Mouse (Mus musculus) intestine, embryonic 15.5 days (tissue): ENCODE measurements around the gene D17H6S53E. TPM values are rescaled to one million over a fixed set of nuclear protein-coding genes. Genes with fewer than 3 reads are reported as not detected.

ENCODE experiments used
- ATAC-seq: fragments of 200-750 bp; cut with Nextera tagmentation; 2 replicates; pipeline ENCODE4 v1.8.0; 2017; ENCODE audit warnings: moderate TSS enrichment, moderate library complexity
- H3K27ac ChIP-seq: fragments of 300-500 bp; sonication (generic); 2 replicates; pipeline ENCODE4 v1.5.1; 2015; ENCODE audit warnings: mild to moderate bottlenecking, inconsistent platforms
- H3K27me3 ChIP-seq: fragments of 300-500 bp; sonication (generic); replicated peaks from 2 replicates; pipeline ENCODE4 v1.6.1; 2015; ENCODE audit warnings: inconsistent platforms
- H3K36me3 ChIP-seq: fragments of 300-500 bp; sonication (generic); 2 replicates; pipeline ENCODE4 v1.6.1; 2015; ENCODE audit warnings: inconsistent platforms
- H3K4me1 ChIP-seq: fragments of 300-500 bp; sonication (generic); replicated peaks from 2 replicates; pipeline ENCODE4 v1.6.1; 2015; ENCODE audit warnings: inconsistent platforms
- H3K4me2 ChIP-seq: fragments of 300-500 bp; sonication (generic); replicated peaks from 2 replicates; pipeline ENCODE4 v1.6.1; 2015; ENCODE audit warnings: mild to moderate bottlenecking, inconsistent platforms
- H3K4me3 ChIP-seq: fragments of 300-500 bp; sonication (generic); replicated peaks from 2 replicates; pipeline ENCODE4 v1.5.1; 2015; ENCODE audit warnings: inconsistent platforms
- H3K9ac ChIP-seq: fragments of 300-500 bp; sonication (generic); 2 replicates; pipeline ENCODE4 v1.6.1; 2015; ENCODE audit warnings: inconsistent platforms
- H3K9me3 ChIP-seq: fragments of 300-500 bp; sonication (generic); 2 replicates; pipeline ENCODE4 v1.6.1; 2016; ENCODE audit warnings: inconsistent platforms
- WGBS: fragments of 180-500 bp; shearing (Covaris S2); methylation state at CpG from one replicate; pipeline ENCODE4 v1.1.7; 2015; 5-methylcytosine and 5-hydroxymethylcytosine counted together
- polyA plus RNA-seq: library from polyadenylated mRNA; unstranded; fragments of >200 nt; fragmentation: Nextera tagmentation; extraction: Ambion mirVana; gene quantifications from 2 replicates; pipeline ENCODE4 v1.2.1, GENCODE M21; 2015

D17H6S53E gene
- polyA plus RNA-seq, 1 experiment from 2014 or later = 13.6 TPM

DNA sequence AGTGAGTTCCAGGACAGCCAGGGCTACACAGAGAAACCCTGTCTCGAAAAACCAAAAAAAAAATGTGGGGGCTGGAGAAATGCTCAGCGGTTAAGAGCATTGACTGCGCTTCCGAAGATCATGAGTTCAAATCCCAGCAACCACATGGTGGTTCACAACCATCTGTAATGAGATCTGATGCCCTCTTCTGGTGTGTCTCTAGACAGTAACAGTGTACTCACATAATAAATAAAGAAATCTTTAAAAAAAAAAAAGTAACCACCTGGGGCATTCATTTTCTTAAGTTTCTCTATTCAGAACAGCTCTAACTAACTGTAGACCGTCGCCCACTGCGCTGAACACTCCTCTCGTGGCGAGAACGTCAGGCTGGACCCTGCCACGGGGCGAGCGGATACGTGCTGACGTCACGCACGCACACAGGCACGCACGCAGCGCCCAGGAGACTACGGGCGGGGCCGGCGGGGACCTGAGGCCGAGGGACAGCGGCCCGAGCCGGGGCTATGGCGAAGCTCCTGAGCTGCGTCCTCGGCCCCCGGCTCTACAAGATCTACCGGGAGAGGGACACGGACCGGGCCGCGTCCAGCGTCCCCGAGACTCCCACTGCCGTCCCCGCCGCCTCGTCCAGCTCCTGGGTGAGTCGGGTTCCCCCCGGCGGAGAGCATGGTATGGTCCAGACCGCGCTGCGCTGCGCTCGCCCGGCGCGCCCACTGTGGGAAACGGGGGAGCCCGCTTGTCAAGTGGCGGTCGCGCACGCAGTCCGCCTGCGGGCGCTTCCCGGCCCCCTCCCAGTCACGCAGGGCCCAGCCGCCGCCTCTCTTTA is 37.1 kb upstream of the D17H6S53E start, which contains the start of gene Abhd16a:
Gene Abhd16a (plus strand): TSS at position 439 of the 820 bp plus-strand sequence.
- peaks cover 11% of the 10 kb centered on the region for H3K36me3 ChIP-seq
- ATAC-seq = peak; percentile 99
- H3K9ac ChIP-seq = peak within 1 kb of the TSS; percentile 88
- peaks cover 12% of the 10 kb centered on the region for H3K4me1 ChIP-seq
- H3K4me3 ChIP-seq = peak within 1 kb of the TSS; percentile 70
- H3K4me2 ChIP-seq = peak within 1 kb of the TSS; percentile 66
- H3K9me3 ChIP-seq = no peaks in the 10 kb centered on the region
- WGBS = 3% methylated on average over 63 of the region's 67 CpGs
- H3K27ac ChIP-seq = peak within 1 kb of the TSS; percentile 97
- no peaks in the 10 kb centered on the region for H3K27me3 ChIP-seq

GRCm38 (mm10) chr17:35090166-35090932 is 35.8 kb upstream of the D17H6S53E start:
- 69% methylated on average over 8 of the region's 8 CpGs for WGBS
- H3K27me3 ChIP-seq = no peaks in the 10 kb centered on the region
- ATAC-seq = no peak

DNA sequence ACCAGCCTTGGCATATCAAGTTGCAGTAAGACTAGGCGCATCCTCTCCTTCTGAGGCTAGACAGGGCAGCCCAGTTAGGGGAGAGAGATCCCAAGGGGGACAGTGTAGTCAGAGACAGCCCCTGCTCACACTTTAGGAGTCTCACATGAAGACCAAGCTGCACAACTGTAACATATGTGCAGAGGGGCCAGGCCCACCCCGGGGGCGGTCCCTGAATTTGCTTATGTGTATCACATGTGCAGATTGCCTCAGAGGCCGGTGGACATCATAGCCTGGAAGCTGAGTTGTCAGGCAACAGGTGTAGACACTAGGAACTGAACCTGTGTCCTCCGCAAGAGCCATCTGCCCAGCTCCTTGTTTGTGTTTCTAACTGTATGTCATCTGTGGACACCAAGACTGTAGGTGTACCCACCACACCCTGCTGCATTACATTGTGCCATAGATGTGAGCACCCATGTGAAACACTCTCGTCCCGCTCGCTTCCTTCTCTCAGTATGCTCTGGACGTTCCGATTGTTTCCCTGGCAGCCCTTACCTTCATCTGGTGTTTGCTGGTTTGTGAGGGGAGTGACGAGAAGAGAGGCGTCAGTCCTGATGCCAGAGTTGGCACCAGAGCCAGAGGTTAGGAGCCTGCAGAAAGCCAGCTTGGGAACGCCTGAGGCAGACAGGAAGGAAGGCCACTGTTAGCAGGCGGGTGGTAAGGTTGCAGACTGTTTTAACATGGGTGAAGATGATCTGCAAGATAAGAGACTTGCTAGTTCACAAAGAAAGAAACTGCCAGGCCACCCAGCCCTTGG is 33.6 kb upstream of the D17H6S53E start:
- Histone ChIP-seq H3K9me3 (no peaks in the 10 kb centered on the region), H3K27ac (no peak overlapping the region), H3K9ac (no peak overlapping the region), H3K4me2 (no peak overlapping the region), H3K4me3 (no peak overlapping the region), H3K4me1 (peaks cover 16% of the 10 kb centered on the region), H3K27me3 (no peaks in the 10 kb centered on the region), H3K36me3 (peaks cover 27% of the 10 kb centered on the region)
- WGBS = 88% methylated on average over 14 of the region's 14 CpGs
- ATAC-seq = no peak

More at GRCm38 (mm10) chr17:35090166-35090932, 35.8 kb upstream of the D17H6S53E start:
- peak overlapping the region; percentile 66 for H3K4me2 ChIP-seq
- H3K27ac ChIP-seq = no peak overlapping the region
- H3K4me3 ChIP-seq = peak overlapping the region; percentile 70
- peak overlapping the region; percentile 88 for H3K9ac ChIP-seq
- H3K9me3 ChIP-seq = no peaks in the 10 kb centered on the region
- H3K36me3 ChIP-seq = peaks cover 11% of the 10 kb centered on the region
- peaks cover 16% of the 10 kb centered on the region for H3K4me1 ChIP-seq

- 83% methylated on average over 15 of the region's 15 CpGs for WGBS
- H3K9ac ChIP-seq = no peak overlapping the region; the same call in 1 of the 2 replicates
- no peaks in the 10 kb centered on the region for H3K9me3 ChIP-seq
- no peak overlapping the region for H3K4me2 ChIP-seq
- H3K4me3 ChIP-seq = no peak overlapping the region
- peaks cover 42% of the 10 kb centered on the region for H3K36me3 ChIP-seq
- no peak overlapping the region for H3K27ac ChIP-seq
- H3K27me3 ChIP-seq = no peaks in the 10 kb centered on the region
- ATAC-seq = no peak
- H3K4me1 ChIP-seq = peaks cover 22% of the 10 kb centered on the region
Observed at GRCm38 (mm10) chr17:35094475-35095365, 31.5 kb upstream of the D17H6S53E start.

DNA sequence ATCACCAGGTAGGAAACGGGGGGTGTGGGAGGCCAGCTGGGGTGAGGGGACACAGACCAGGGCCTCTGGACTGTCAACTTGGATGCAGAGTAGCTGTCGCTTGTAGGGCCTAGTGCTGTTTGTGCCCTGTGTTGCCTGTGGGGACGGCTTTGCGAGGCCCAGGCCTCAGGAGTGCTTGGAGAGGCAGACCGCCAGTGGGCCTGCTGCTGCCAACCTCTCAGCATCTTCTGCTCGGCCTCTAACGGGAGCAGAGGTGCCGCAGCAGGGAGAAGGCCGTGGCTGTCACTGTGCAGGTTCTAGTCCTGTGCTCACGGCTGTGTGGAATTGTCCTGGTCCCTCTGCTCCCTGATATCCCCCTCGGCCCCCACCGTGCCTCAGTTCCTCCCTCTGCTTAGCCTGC is 29.6 kb upstream of the D17H6S53E start:
- H3K4me3 ChIP-seq = no peak overlapping the region
- no peak overlapping the region for H3K9ac ChIP-seq

DNA sequence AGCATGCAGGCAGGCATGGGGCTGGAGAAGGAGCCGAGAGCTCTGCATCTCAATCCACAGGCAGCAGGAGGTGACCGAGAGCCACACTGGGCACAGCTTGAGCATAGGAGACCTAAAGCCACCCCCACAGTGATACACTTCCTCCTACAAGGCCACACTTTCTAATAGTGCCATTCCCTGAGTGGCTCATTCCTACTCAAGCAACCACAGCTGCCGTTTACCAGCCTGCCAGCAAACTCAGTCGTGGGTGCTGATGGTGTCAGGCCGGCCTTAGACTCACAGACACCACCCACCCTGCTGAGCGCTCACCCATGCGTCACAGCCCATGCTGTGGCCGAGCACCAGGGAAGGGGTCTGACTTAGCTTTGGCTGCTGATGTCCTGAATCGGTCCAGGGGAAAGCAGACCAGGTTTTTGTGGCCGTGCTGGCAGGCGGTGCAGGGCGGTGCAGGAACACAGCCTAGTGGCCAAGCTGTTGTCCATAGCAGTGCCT is 29.0 kb upstream of the D17H6S53E start:
- H3K9me3 ChIP-seq = no peaks in the 10 kb centered on the region
- no peak overlapping the region for H3K4me2 ChIP-seq
- WGBS = 92% methylated on average over 12 of the region's 12 CpGs
- no peak for ATAC-seq
- peaks cover 55% of the 10 kb centered on the region for H3K36me3 ChIP-seq
- no peak overlapping the region for H3K27ac ChIP-seq
- peaks cover 23% of the 10 kb centered on the region for H3K4me1 ChIP-seq
- H3K4me3 ChIP-seq = no peak overlapping the region
- no peaks in the 10 kb centered on the region for H3K27me3 ChIP-seq
- no peak overlapping the region for H3K9ac ChIP-seq

More for the DNA sequence above, 29.6 kb upstream of the D17H6S53E start:
- Histone ChIP-seq H3K27me3 (no peaks in the 10 kb centered on the region), H3K27ac (no peak overlapping the region), H3K36me3 (peaks cover 50% of the 10 kb centered on the region), H3K9me3 (no peaks in the 10 kb centered on the region), H3K4me2 (no peak overlapping the region), H3K4me1 (peaks cover 17% of the 10 kb centered on the region)
- ATAC-seq = no peak
- WGBS = 85% methylated on average over 12 of the region's 12 CpGs

GRCm38 (mm10) chr17:35100196-35100765 is 25.9 kb upstream of the D17H6S53E start:
- Histone ChIP-seq H3K9me3 (no peaks in the 10 kb centered on the region), H3K36me3 (peaks cover 51% of the 10 kb centered on the region), H3K9ac (no peak overlapping the region), H3K4me3 (no peak overlapping the region), H3K4me1 (peaks cover 30% of the 10 kb centered on the region), H3K27me3 (no peaks in the 10 kb centered on the region), H3K4me2 (no peak overlapping the region), H3K27ac (peak overlapping the region; percentile 48; the same call in 1 of the 2 replicates)
- WGBS = 52% methylated on average over 10 of the region's 10 CpGs
- ATAC-seq = peak; percentile 60

GRCm38 (mm10) chr17:35101161-35101560 is 25.0 kb upstream of the D17H6S53E start:
- 86% methylated on average over 11 of the region's 11 CpGs for WGBS
- H3K27me3 ChIP-seq = no peaks in the 10 kb centered on the region
- no peak overlapping the region for H3K4me3 ChIP-seq
- no peaks in the 10 kb centered on the region for H3K9me3 ChIP-seq
- H3K36me3 ChIP-seq = peaks cover 49% of the 10 kb centered on the region
- peaks cover 34% of the 10 kb centered on the region for H3K4me1 ChIP-seq
- H3K4me2 ChIP-seq = no peak overlapping the region
- no peak for ATAC-seq
- no peak overlapping the region for H3K9ac ChIP-seq
- no peak overlapping the region for H3K27ac ChIP-seq

- Histone ChIP-seq H3K36me3 (peaks cover 37% of the 10 kb centered on the region), H3K4me1 (peaks cover 35% of the 10 kb centered on the region), H3K4me2 (no peak overlapping the region), H3K27me3 (no peaks in the 10 kb centered on the region), H3K9me3 (no peaks in the 10 kb centered on the region), H3K9ac (0 out of 2 replicates have a peak overlapping the region, but pooled peaks have one; percentile 1), H3K27ac (peak overlapping the region; percentile 73; the same call in 1 of the 2 replicates), H3K4me3 (no peak overlapping the region)
- no peak for ATAC-seq
- WGBS = 71% methylated on average over 8 of the region's 8 CpGs
Observed at GRCm38 (mm10) chr17:35102299-35102698, 23.9 kb upstream of the D17H6S53E start.

- peak; percentile 75 for ATAC-seq
- Histone ChIP-seq H3K4me2 (0 out of 2 replicates have a peak overlapping the region, but pooled peaks have one; percentile 9), H3K4me1 (peaks cover 35% of the 10 kb centered on the region), H3K36me3 (peaks cover 32% of the 10 kb centered on the region), H3K27me3 (no peaks in the 10 kb centered on the region), H3K9me3 (no peaks in the 10 kb centered on the region), H3K9ac (peak overlapping the region; percentile 8; the same call in 1 of the 2 replicates), H3K27ac (peak overlapping the region; percentile 73), H3K4me3 (no peak overlapping the region)
- 46% methylated on average over 6 of the region's 6 CpGs for WGBS
Observed at GRCm38 (mm10) chr17:35103221-35103690, 22.9 kb upstream of the D17H6S53E start.
